Mouse (Mus musculus) spleen, postnatal 0 days (tissue): ENCODE measurements around the gene Cep89. TPM values are rescaled to one million over a fixed set of nuclear protein-coding genes. Genes with fewer than 3 reads are reported as not detected.

Experiments
- polyA plus RNA-seq: library from polyadenylated mRNA; unstranded; fragments of >200 nt; fragmentation: Nextera tagmentation; extraction: Ambion mirVana; gene quantifications from 2 replicates; pipeline ENCODE4 v1.2.1, GENCODE M21; 2015

Gene Cep89
- 23.4 and 26.2 TPM in 2 replicates for polyA plus RNA-seq

DNA sequence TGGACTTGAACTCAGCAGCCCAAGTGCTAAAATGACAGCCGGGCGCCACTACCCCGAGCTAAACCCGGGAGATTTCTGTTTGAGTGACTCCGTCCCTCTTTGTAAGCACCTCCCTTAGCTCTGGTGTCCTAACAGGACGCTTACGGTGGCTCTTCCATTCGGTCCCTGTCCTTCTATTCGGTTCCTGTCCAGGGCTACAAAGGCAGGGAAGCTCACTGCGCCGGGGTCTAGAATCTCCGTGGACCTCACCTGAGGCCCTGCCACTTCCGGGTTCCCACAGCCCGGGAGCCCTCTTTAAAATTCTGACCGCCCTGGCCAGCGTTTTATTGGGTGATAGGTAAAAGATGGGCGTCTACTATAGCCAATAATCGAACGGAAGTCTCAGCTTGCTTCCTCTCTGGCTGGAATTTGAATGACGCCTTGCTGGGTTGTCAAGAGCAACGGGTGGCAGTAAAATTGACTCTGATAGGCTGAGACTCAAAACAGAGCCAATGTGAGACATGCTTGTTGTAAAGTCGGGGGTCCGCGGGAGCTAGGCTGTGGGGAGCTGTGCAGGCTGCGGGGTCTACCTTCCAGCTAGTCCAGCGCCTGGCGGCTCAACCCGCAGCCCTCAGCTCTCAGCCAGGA lies at the start of gene Cep89, which contains the start of gene Faap24:
Cep89 (plus strand) TSS at position 494 of the 627 bp plus-strand sequence.
Faap24 (minus strand) TSS at position 295 of the 627 bp plus-strand sequence.

DNA sequence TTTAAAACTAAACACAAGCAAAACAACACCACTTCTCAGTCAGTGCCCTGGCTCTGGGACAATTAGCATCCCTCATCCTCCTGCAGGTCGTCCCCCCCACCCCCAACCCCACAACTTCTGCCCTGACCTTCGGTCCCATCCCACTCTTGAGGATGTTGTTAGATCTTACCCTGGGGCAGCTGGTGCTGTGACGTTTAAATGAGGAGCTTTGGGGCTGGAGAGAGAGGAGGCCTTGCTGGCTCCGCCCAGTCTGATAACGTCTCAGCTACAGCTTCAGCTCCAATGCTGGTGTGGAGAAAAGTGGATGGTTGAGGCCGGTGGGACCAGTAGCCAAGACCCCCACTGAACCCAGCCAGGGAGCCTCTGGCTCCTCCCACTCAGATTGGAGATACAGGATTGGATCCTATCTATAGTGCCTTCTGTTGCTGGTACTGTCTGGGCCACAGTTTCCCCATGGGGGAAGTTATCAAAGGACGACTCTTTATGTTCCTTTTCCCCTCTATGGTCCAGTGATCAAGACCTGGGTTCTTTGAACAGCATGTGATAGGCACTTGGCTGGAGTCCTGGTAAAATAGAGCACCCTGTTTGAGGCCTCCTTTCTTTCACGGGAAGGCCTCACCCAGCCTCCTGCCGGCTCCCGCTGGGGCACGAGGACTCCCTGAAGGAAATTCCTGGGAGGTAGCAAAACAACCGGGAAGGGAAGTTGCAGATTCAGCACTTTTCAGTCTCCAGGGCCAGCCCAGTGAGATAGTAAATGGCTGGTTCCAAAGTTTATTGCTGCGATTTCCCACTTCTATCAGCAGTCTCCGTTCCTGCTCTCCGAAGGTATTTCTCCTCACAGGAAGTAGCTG lies 51.4 kb downstream of the Cep89 start, which contains the start of gene Slc7a9:
Slc7a9 (plus strand) TSS at position 801 of the 851 bp plus-strand sequence.

Other genes with a start within 250 kb of the Cep89 start
- gene Slc7a10, start 210.7 kb upstream of the Cep89 start, polyA plus RNA-seq, result 0.47 and 0.65 TPM in 2 replicates
- gene Lrp3, start 181.5 kb upstream of the Cep89 start, polyA plus RNA-seq, result 1.6 and 1.9 TPM in 2 replicates
- 7.7 and 8.4 TPM in 2 replicates for gene Gpatch1, start 78.6 kb upstream of the Cep89 start, polyA plus RNA-seq
- gene Rhpn2, start 62.9 kb upstream of the Cep89 start, polyA plus RNA-seq, result 1.8 and 1.9 TPM in 2 replicates
- 22.9 and 23.4 TPM in 2 replicates for gene Faap24, start 199 bp upstream of the Cep89 start, polyA plus RNA-seq
- 0.14 and 0.49 TPM in 2 replicates for gene Slc7a9, start 51.8 kb downstream of the Cep89 start, polyA plus RNA-seq
- 0.17 TPM in 2 replicates for gene Tdrd12, start 140.7 kb downstream of the Cep89 start, polyA plus RNA-seq
- 96.1 and 108 TPM in 2 replicates for gene Nudt19, start 159.3 kb downstream of the Cep89 start, polyA plus RNA-seq
- 0.07 TPM in 1 of 2 replicates, not detected in the other for gene Rgs9bp, start 188.5 kb downstream of the Cep89 start, polyA plus RNA-seq
- 18.9 and 19.6 TPM in 2 replicates for gene Ankrd27, start 189.2 kb downstream of the Cep89 start, polyA plus RNA-seq